Mouse (Mus musculus): ENCODE measurements around the gene Aldh1l1. TPM values are rescaled to one million over a fixed set of nuclear protein-coding genes. Genes with fewer than 3 reads are reported as not detected.

Gene Aldh1l1
- 3.1 and 4.0 TPM in 2 replicates for polyA plus RNA-seq (2011; ENCODE audit: insufficient read length, low read depth, missing spikeins)

DNA sequence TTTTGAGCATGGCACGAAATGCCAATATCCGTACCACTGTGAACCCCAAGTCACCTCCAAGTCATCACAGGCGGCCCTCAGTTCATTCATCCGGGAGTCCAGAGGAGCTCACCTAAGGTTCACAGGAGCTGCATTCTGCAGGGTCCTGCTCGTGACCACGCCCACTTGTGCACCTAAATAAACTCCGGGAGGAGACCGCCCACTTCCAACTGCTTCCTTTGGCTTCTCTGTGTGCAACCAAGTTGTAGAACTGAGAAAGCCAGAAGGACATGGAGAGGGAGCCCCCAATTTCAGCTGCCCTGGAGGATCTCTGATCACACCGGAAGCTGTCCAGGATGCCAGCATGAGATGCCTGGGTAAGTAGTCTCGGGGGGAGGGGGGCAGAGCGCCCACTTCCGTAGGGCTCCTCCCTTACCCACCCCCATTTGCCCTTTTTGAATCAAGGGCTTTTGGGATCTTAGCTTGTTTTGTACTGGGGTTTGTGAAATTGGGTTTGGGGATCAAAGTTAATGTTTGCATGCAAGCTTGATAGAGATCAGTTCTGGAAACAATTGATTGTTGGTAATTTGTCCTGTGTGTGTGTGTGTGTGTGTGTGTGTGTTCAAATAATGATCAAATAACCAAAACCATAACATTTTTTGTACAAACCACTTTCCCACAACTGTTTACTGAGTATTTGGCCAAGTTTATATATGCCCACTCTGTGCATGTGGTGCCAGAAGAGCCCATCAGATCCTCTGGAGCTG lies at the start of gene Aldh1l1:
Aldh1l1 (plus strand) TSS at position 252 of the 746 bp plus-strand sequence.
- Histone ChIP-seq H3K4me1 (ENCODE audit: control insufficient read depth, insufficient read depth, low read length) (no peaks in the 10 kb centered on the region), H3K4me3 (ENCODE audit: insufficient read depth, low read length) (no peak within 1 kb of the TSS), H3K27ac (ENCODE audit: insufficient read depth, low read length) (no peak within 1 kb of the TSS)
- TF ChIP-seq CTCF (IDR thresholded peaks at IDR 0.05; ENCODE audit: borderline replicate concordance, insufficient read depth, low read length) (no peak), POLR2A (IDR thresholded peaks at IDR 0.05; ENCODE audit: low read depth, low read length) (no peak)

- no peak overlapping the region for H3K27ac ChIP-seq (ENCODE audit: insufficient read depth, low read length)
- TF ChIP-seq POLR2A (IDR thresholded peaks at IDR 0.05; ENCODE audit: low read depth, low read length) (no peak), CTCF (IDR thresholded peaks at IDR 0.05; ENCODE audit: borderline replicate concordance, insufficient read depth, low read length) (no peak)
These were observed 49.2 kb upstream of the Aldh1l1 start for GRCm38 (mm10) chr6:90437041-90437440.

DNA sequence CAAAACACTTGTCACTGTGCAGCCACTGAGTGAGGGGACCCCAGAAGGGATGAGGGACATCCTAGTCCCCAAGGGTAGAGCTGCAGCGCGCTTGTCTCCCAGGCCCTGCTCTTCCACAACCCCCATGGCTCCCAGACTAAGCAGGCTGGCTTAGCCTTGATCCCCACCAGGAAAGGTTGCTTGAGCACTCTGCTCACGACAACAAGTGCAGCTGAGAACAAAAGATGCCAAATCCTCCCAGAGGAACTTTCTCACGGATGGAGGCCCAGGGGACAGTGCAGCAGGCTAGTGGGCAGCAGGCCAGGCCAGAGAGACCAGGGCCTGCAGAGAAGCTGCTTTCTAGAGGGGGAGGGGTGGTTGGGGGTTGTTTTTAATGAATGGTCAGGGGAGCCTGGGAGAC lies 39.3 kb upstream of the Aldh1l1 start:
- Histone ChIP-seq H3K27ac (ENCODE audit: insufficient read depth, low read length) (no peak overlapping the region), H3K4me3 (ENCODE audit: insufficient read depth, low read length) (no peak overlapping the region), H3K4me1 (ENCODE audit: control insufficient read depth, insufficient read depth, low read length) (no peaks in the 10 kb centered on the region)
- TF ChIP-seq CTCF (IDR thresholded peaks at IDR 0.05; ENCODE audit: borderline replicate concordance, insufficient read depth, low read length) (no peak), POLR2A (IDR thresholded peaks at IDR 0.05; ENCODE audit: low read depth, low read length) (no peak)

More at GRCm38 (mm10) chr6:90437041-90437440, 49.2 kb upstream of the Aldh1l1 start:
- H3K4me3 ChIP-seq (ENCODE audit: insufficient read depth, low read length) = no peak overlapping the region
- no peaks in the 10 kb centered on the region for H3K4me1 ChIP-seq (ENCODE audit: control insufficient read depth, insufficient read depth, low read length)

GRCm38 (mm10) chr6:90450179-90450578 lies 36.0 kb upstream of the Aldh1l1 start:
- no peak overlapping the region for H3K27ac ChIP-seq (ENCODE audit: insufficient read depth, low read length)
- no peak overlapping the region for H3K4me3 ChIP-seq (ENCODE audit: insufficient read depth, low read length)
- TF ChIP-seq POLR2A (IDR thresholded peaks at IDR 0.05; ENCODE audit: low read depth, low read length) (no peak), CTCF (IDR thresholded peaks at IDR 0.05; ENCODE audit: borderline replicate concordance, insufficient read depth, low read length) (peak; percentile 82)
- H3K4me1 ChIP-seq (ENCODE audit: control insufficient read depth, insufficient read depth, low read length) = no peaks in the 10 kb centered on the region

GRCm38 (mm10) chr6:90450697-90451096 lies 35.5 kb upstream of the Aldh1l1 start:
- no peaks in the 10 kb centered on the region for H3K4me1 ChIP-seq (ENCODE audit: control insufficient read depth, insufficient read depth, low read length)
- H3K4me3 ChIP-seq (ENCODE audit: insufficient read depth, low read length) = no peak overlapping the region
- TF ChIP-seq CTCF (IDR thresholded peaks at IDR 0.05; ENCODE audit: borderline replicate concordance, insufficient read depth, low read length) (no peak), POLR2A (IDR thresholded peaks at IDR 0.05; ENCODE audit: low read depth, low read length) (no peak)
- H3K27ac ChIP-seq (ENCODE audit: insufficient read depth, low read length) = no peak overlapping the region

- no peaks in the 10 kb centered on the region for H3K4me1 ChIP-seq (ENCODE audit: control insufficient read depth, insufficient read depth, low read length)
- H3K4me3 ChIP-seq (ENCODE audit: insufficient read depth, low read length) = no peak overlapping the region
- TF ChIP-seq POLR2A (IDR thresholded peaks at IDR 0.05; ENCODE audit: low read depth, low read length) (no peak), CTCF (IDR thresholded peaks at IDR 0.05; ENCODE audit: borderline replicate concordance, insufficient read depth, low read length) (no peak)
- no peak overlapping the region for H3K27ac ChIP-seq (ENCODE audit: insufficient read depth, low read length)
These were observed 34.7 kb upstream of the Aldh1l1 start for GRCm38 (mm10) chr6:90451512-90451911.

DNA sequence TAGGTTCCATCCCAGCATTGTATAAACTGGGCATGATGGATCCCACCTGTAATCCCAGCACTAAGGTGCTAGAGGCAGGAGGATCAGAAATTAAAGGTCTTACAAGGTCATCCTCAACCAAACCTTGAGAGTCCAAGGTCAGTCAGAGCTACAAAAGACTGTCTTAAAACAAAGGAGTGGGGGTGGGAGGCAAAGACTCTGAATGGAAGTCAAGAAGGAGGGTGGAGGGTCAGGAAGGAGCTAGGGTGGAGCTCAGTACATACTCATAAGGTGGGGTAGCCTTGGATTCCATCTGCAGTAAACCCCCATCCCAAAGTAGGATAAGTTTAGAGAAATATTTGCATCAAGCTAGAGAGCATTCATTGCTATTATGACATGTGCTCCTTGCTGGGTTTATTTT lies 33.6 kb upstream of the Aldh1l1 start:
- no peak for TF ChIP-seq CTCF (IDR thresholded peaks at IDR 0.05; ENCODE audit: borderline replicate concordance, insufficient read depth, low read length)
- TF ChIP-seq POLR2A (IDR thresholded peaks at IDR 0.05; ENCODE audit: low read depth, low read length) = no peak
- H3K4me3 ChIP-seq (ENCODE audit: insufficient read depth, low read length) = no peak overlapping the region
- H3K4me1 ChIP-seq (ENCODE audit: control insufficient read depth, insufficient read depth, low read length) = no peaks in the 10 kb centered on the region
- H3K27ac ChIP-seq (ENCODE audit: insufficient read depth, low read length) = no peak overlapping the region

DNA sequence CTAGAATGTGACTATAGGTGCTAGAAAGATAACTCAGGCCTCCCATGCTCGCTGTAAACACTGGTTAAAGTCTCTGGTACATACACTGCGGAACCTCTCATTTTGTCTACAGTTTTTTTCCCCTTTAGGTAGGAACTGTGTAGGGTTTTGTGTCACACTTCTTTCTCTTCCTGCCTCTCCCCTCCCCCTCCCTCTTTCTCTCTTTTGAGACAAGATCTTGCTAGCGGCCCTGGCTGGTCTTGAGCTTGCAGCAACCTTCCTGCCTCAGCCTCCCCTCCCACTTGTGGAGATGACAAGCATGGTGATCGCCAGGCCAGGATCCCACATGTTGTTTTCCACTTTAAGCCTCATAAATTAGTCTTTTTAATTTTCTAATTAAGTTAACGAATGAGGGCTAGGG lies 32.5 kb upstream of the Aldh1l1 start:
- Histone ChIP-seq H3K27ac (ENCODE audit: insufficient read depth, low read length) (no peak overlapping the region), H3K4me3 (ENCODE audit: insufficient read depth, low read length) (no peak overlapping the region), H3K4me1 (ENCODE audit: control insufficient read depth, insufficient read depth, low read length) (no peaks in the 10 kb centered on the region)
- no peak for TF ChIP-seq POLR2A (IDR thresholded peaks at IDR 0.05; ENCODE audit: low read depth, low read length)

- no peak overlapping the region for H3K4me3 ChIP-seq (ENCODE audit: insufficient read depth, low read length)
- no peak overlapping the region for H3K27ac ChIP-seq (ENCODE audit: insufficient read depth, low read length)
- TF ChIP-seq POLR2A (IDR thresholded peaks at IDR 0.05; ENCODE audit: low read depth, low read length) (no peak), CTCF (IDR thresholded peaks at IDR 0.05; ENCODE audit: borderline replicate concordance, insufficient read depth, low read length) (no peak)
- H3K4me1 ChIP-seq (ENCODE audit: control insufficient read depth, insufficient read depth, low read length) = no peaks in the 10 kb centered on the region
These were observed 28.8 kb upstream of the Aldh1l1 start for GRCm38 (mm10) chr6:90457421-90457820.

GRCm38 (mm10) chr6:90461181-90461580 lies 25.0 kb upstream of the Aldh1l1 start:
- Histone ChIP-seq H3K4me1 (ENCODE audit: control insufficient read depth, insufficient read depth, low read length) (no peaks in the 10 kb centered on the region), H3K4me3 (ENCODE audit: insufficient read depth, low read length) (no peak overlapping the region), H3K27ac (ENCODE audit: insufficient read depth, low read length) (no peak overlapping the region)
- TF ChIP-seq POLR2A (IDR thresholded peaks at IDR 0.05; ENCODE audit: low read depth, low read length) (no peak), CTCF (IDR thresholded peaks at IDR 0.05; ENCODE audit: borderline replicate concordance, insufficient read depth, low read length) (no peak)
